Mouse (Mus musculus): ENCODE measurements around the gene Banf2. TPM values are rescaled to one million over a fixed set of nuclear protein-coding genes. Genes with fewer than 3 reads are reported as not detected.
A peak's percentile ranks its signal among the peaks of the same experiment; 100 is the strongest.

Banf2 gene
- not detected for total RNA-seq (2021)

DNA sequence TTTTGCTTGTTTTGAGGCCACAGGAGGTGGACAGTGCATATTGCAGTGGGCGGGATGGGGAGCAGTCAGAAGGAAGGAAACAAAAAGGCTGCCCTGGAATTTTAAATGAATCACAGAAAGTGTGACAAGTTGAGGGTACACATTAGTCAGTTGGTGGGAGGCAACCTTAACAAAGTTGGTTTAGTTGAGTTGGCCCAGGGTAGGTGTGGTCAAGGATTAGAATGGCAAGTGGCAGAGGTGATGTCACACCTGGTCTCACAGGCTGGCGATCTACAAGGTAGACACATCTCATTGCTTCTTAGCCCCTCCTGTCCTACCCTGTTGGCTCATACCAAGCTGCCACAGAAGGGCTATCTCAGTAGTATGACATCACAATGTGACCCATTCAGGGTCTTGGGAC, at the start of gene Banf2:
Gene Banf2, plus strand, starts transcription at position 396 of the 400 bp plus-strand sequence.
- intact Hi-C loops (cut with DNase I): no loop called here
- DNase-seq (ENCODE audit: extremely low spot score in 1 of 2, low spot score in 2 of 2): no peak

DNA sequence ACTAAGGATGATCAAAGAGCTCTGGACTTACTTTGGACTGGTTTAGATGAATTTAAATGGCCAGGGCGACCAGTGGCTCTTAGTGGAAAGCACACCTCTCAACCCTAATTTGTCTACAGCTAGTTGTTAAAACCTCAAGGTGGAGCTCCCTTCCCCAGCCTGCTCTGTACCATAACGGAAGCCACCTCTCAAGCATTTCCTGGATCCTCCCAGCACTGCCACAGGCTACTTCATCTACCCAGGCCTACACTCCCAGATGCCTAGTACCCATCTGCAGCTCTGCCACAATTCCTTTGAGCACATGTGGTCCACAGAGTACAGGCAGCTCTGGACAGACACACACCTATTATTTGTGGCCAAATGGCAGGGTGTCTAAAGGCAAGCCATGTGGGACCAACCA, 49.4 kb upstream of the Banf2 start:
- intact Hi-C loops (cut with DNase I): no loop called here
- DNase-seq (ENCODE audit: extremely low spot score in 1 of 2, low spot score in 2 of 2): no peak

GRCm38 (mm10) chr2:143987485-143987884, 45.4 kb upstream of the Banf2 start:
- intact Hi-C loops (cut with DNase I): no loop called here
- no peak for DNase-seq (ENCODE audit: extremely low spot score in 1 of 2, low spot score in 2 of 2)

DNA sequence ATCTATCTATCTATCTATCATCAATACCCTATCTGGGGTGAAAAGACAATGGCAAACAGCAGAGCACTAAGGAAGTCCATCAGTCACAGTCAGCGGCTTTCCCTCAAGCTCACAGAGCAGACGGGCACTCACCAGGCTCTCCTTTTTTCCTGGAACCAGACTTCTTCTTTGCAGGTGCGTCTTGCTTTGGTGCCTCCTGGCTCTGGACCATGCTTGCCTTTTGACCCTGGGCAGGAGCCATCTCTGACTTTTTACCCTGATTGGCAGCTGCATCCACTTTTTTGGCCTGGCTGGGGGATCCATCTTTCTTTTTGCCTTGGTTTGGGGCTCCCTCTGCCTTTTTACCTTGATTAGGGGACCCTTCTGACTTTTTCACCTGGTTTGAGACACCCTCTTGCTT, 44.8 kb upstream of the Banf2 start:
- no peak for DNase-seq (ENCODE audit: extremely low spot score in 1 of 2, low spot score in 2 of 2)
- intact Hi-C loops (cut with DNase I): no loop called here

GRCm38 (mm10) chr2:143990997-143991396, 41.9 kb upstream of the Banf2 start:
- no peak for DNase-seq (ENCODE audit: extremely low spot score in 1 of 2, low spot score in 2 of 2)
- intact Hi-C loops (cut with DNase I): no loop called here

DNA sequence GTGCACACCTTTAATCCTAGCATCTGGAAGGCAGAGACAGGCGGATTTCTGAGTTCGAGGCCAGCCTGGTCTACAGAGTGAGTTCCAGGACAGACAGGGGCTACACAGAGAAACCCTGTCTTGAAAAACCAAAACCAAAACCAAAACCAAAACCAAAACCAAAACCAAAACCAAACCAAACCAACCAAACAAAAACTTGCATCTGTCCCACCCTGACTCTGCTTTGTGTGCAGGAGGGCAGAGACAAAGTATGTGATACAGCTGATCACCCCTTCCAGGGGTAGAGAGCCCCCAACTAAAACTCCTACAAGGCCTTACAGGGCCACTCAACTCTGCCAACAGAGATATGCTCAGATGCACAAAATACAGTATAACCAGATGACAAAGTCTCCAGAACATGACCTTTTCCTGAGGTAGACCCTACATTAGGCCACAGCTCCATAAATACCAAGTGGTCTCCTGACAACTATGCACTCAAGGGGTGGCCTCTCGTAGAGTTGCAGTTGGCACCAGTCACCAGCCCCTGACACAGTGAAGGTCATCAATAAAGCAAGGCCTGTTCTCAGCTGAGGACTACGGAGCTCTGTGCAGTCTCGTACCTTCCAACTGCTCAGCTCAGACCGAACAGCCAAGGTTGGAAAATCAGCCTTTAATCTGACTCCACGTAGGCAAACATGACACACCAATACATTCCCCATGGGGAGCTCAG, 40.7 kb upstream of the Banf2 start:
- intact Hi-C loops (cut with DNase I): no loop called here
- no peak for DNase-seq (ENCODE audit: extremely low spot score in 1 of 2, low spot score in 2 of 2)

DNA sequence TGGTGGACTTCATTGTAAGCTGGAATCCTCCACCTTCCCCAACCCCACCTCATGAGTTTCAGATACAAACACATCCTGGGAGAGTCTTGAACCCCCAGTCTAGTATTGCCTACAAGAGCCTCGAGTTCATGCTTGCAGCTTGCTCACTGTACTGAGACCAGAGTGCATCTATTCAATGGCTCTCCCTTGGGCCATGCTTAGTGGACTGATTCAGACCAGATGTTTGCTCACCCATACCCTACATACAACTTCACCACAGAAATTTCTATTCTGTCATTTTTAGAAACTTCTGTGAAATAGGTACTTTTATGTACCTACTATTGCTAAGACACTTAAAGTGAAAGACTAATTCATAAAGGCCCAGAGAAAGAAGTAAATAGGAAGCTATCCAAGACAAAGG, 39.9 kb upstream of the Banf2 start:
- intact Hi-C loops (cut with DNase I): no loop called here
- DNase-seq (ENCODE audit: extremely low spot score in 1 of 2, low spot score in 2 of 2): no peak

DNA sequence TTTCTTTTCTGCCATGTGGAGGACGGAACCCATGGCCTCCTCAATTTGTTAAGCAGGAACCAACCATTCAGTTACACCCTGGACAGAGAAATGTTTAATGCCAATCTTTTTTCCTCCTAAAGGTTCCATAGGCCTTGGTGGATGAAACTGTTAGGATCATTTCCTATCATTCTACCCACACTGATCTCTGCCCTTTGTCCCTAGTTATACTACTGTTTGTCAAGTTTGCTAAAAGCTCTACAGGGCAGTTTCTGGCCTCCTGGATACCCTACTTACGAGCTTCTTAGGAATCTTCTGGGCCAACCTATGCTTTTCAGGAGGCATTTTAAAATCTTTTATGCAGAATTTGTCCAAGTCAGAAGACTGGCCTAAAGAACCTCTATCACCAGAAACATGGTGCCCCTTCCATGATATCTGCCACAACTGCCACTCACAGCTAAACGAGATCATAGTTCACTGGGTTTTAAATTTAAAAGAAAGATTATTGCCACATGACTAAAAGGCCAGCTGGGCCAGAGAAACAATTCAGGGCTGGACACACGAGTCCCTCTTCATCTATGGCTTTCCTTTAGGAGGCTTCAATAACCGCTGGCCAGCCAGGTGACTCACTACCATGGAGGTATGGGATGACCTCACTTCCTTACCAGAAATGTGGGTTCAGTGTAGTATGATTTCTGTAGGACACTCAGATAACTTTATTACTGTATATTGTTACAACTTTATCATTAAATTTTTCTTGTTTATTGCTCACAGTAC, 30.5 kb upstream of the Banf2 start:
- intact Hi-C loops (cut with DNase I): loop anchor here (10.0 kb wide), 1 partner anchor 262 kb away; no protein-coding TSS in a partner anchor

GRCm38 (mm10) chr2:144003544-144003943, 29.3 kb upstream of the Banf2 start:
- intact Hi-C loops (cut with DNase I): loop anchor here (10.0 kb wide), 1 partner anchor 261 kb away; no protein-coding TSS in a partner anchor

More for the DNA sequence above, 30.5 kb upstream of the Banf2 start:
- DNase-seq (ENCODE audit: extremely low spot score in 1 of 2, low spot score in 2 of 2): no peak

GRCm38 (mm10) chr2:144005166-144005955, 27.5 kb upstream of the Banf2 start:
- no peak for DNase-seq (ENCODE audit: extremely low spot score in 1 of 2, low spot score in 2 of 2)
- intact Hi-C loops (cut with DNase I): loop anchor here (10.0 kb wide), 1 partner anchor 259 kb away; no protein-coding TSS in a partner anchor

More at GRCm38 (mm10) chr2:144003544-144003943, 29.3 kb upstream of the Banf2 start:
- peak in 1 of 2 experiments; percentile 44 for DNase-seq (ENCODE audit: extremely low spot score in 1 of 2, low spot score in 2 of 2)

GRCm38 (mm10) chr2:144006686-144007085, 26.2 kb upstream of the Banf2 start:
- intact Hi-C loops (cut with DNase I): loop anchor here (10.0 kb wide), 1 partner anchor 258 kb away; no protein-coding TSS in a partner anchor
- no peak for DNase-seq (ENCODE audit: extremely low spot score in 1 of 2, low spot score in 2 of 2)

DNA sequence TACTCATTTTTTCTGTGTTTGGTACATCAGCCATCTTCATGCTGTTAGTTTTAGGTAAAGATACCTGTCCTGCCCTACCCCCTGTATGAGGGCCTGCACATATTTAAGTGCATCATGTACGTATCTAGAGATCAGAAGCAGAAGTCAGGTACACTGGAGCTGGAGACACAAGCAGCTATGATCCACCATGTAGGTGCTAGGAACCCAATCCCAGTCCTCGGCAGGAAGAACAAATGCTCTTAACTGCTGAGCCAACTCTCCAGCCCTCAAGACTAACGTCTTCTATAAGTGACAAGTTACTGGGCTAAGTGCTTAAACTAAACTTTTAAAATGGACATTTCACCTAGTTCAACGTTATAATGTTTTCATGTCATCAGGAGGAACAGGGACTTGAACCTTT, 25.6 kb upstream of the Banf2 start:
- intact Hi-C loops (cut with DNase I): loop anchor here (10.0 kb wide), 1 partner anchor 258 kb away; no protein-coding TSS in a partner anchor
- DNase-seq (ENCODE audit: extremely low spot score in 1 of 2, low spot score in 2 of 2): no peak

DNA sequence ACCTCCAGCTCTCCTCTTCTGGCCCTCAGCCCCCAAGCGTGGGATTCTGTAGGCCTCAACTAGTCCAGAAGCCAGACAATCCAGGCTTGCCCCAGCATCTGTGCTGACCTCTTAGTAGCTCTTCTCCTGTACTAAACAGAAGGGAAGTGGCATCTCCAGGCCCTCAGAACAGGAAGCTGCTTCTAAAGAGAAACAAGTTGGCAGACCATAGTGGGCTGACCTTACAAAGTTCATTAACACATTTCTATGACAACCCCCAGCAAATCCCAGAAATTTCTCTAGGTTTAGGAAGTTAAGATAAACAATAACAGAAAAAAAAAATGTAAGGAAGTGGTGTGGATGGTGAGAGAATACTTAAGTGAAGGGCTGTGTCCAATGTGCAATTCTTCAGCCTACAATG, 23.8 kb upstream of the Banf2 start:
- intact Hi-C loops (cut with DNase I): loop anchor here (10.0 kb wide), 1 partner anchor 256 kb away; no protein-coding TSS in a partner anchor

DNA sequence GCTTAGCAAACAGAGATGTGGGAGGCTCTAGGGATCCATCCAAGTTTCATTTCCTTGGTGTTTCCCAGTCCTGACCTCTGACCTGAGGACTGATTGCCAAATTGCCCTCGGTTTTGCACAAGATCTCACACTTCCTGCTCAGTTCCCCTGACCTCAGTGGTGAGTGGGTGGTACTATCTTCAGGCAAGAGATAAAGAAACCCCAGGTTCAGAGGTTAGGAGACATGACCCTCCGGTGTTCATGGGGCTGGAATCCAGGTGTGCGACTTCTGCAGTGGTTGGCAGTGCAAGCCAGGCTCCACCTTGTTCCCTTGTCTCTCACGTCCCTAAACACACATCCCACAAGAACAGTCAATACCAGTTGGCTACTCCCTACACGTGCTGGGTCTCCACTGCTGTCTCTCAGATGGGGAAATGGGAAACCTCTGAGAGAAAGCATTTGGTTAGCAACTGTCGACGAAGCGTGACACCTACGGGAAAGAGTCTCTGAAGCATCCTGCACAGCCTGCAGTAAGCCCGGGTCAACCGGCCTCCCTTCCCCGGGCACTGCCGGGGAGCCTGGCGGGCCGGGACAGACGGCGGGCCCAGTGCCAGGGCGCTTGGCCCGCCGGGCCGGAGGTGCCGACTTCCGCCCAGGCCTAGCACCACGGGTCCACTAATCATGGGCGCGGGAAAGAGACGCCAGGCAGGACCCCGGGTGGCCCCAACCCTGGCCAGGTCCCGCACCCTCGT, 23.1 kb upstream of the Banf2 start:
- peak; percentile 27 to 43 for DNase-seq (ENCODE audit: extremely low spot score in 1 of 2, low spot score in 2 of 2)
- intact Hi-C loops (cut with DNase I): loop anchor here (10.0 kb wide), 1 partner anchor 255 kb away; no protein-coding TSS in a partner anchor

More for the DNA sequence above, 23.8 kb upstream of the Banf2 start:
- no peak for DNase-seq (ENCODE audit: extremely low spot score in 1 of 2, low spot score in 2 of 2)

DNA sequence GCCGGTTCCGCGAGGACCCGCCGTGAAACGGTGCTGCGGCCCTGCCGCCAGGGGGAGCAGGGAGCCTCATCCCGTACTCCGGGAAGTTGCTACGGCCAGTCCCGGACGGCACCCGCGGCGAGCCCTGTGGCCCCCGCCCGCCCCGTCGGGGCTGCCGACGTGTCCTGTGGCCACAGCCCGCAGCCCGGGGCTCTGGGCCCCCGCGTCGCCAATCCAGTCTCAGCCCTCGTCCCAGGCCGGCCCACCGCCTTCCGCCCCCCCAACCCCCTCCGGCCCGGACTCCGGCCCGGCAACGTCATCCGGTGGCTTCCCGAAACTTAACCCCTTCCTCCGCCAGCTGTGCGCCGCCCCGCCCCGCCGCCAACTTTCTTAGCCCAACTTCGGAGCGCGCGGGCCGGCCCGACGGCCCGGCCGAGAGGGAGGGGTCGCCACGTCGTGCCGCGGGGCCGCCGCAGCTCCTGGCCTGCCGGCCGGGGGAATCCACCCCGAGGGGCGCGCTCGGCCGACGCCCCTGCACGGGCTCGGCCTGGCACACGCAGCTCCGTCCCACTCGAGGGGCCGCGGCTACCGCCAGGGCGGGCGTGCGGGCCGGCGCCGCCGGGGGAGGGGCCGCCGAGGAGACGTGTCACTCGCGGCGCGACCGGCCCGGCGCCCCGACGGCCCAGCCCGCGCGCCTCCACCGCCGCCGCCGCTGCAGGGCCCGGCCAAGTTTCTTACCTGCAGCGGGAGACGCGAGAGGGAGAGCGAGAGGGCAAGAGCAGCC, 22.4 kb upstream of the Banf2 start:
- DNase-seq (ENCODE audit: extremely low spot score in 1 of 2, low spot score in 2 of 2): peak; percentile 31 to 90
- intact Hi-C loops (cut with DNase I): no loop called here

- intact Hi-C loops (cut with DNase I): no loop called here
- peak; percentile 98 to 99 for DNase-seq (ENCODE audit: extremely low spot score in 1 of 2, low spot score in 2 of 2)
Observed at GRCm38 (mm10) chr2:144011080-144011551, 21.7 kb upstream of the Banf2 start, which contains the start of gene Rrbp1. Gene Rrbp1 (minus strand): TSS chr2:144011263.

- intact Hi-C loops (cut with DNase I): no loop called here
- DNase-seq (ENCODE audit: extremely low spot score in 1 of 2, low spot score in 2 of 2): peak in 1 of 2 experiments; percentile 47
Observed at GRCm38 (mm10) chr2:144014051-144014450, 18.8 kb upstream of the Banf2 start.
